Mouse (Mus musculus) ES-E14 (cell line): ENCODE data around the gene Krt28.

Experiments
- MAFK ChIP-seq: IDR thresholded peaks from 2 replicates; pipeline ENCODE4 v1.6.1; 2014; ENCODE audit warnings: mild to moderate bottlenecking, low read depth, low read length, inconsistent platforms; ENCODE audit not compliant: insufficient read depth
- ZNF384 ChIP-seq: IDR thresholded peaks from 2 replicates; pipeline ENCODE4 v1.6.1; 2012; ENCODE audit warnings: low read depth, low read length, inconsistent platforms

- no peak for TF ChIP-seq ZNF384
- no peak for TF ChIP-seq MAFK
Observed at GRCm38 (mm10) chr11:99385813-99386721, 11.4 kb upstream of the Krt28 start.
